Mouse (Mus musculus) forebrain, embryonic 15.5 days (tissue): ENCODE results near the gene Mapk1. TPM values are rescaled to one million over a fixed set of nuclear protein-coding genes. Genes with fewer than 3 reads are reported as not detected.

ENCODE experiments used
- ATAC-seq: fragments of 200-750 bp; cut with Nextera tagmentation; replicated peaks from 2 replicates; pipeline ENCODE4 v1.8.0; 2017; ENCODE audit warnings: mild to moderate bottlenecking, moderate TSS enrichment, moderate library complexity
- H3K27ac ChIP-seq: fragments of 300-500 bp; sonication (generic); replicated peaks from 2 replicates; pipeline ENCODE4 v1.5.1; 2015; ENCODE audit warnings: mild to moderate bottlenecking, inconsistent platforms
- H3K27me3 ChIP-seq: fragments of 300-500 bp; sonication (generic); 2 replicates; pipeline ENCODE4 v1.6.1; 2015; ENCODE audit warnings: inconsistent platforms
- H3K36me3 ChIP-seq: fragments of 300-500 bp; sonication (generic); 2 replicates; pipeline ENCODE4 v1.6.1; 2015; ENCODE audit warnings: mild to moderate bottlenecking, inconsistent platforms
- H3K4me1 ChIP-seq: fragments of 300-500 bp; sonication (generic); 2 replicates; pipeline ENCODE4 v1.6.1; 2015; ENCODE audit warnings: inconsistent platforms
- H3K4me2 ChIP-seq: fragments of 300-500 bp; sonication (generic); replicated peaks from 2 replicates; pipeline ENCODE4 v1.6.1; 2015; ENCODE audit warnings: mild to moderate bottlenecking, inconsistent platforms
- H3K4me3 ChIP-seq: fragments of 300-500 bp; sonication (generic); 2 replicates; pipeline ENCODE4 v1.5.1; 2015; ENCODE audit warnings: mild to moderate bottlenecking, inconsistent platforms
- H3K9ac ChIP-seq: fragments of 300-500 bp; sonication (generic); replicated peaks from 2 replicates; pipeline ENCODE4 v1.6.1; 2015; ENCODE audit warnings: mild to moderate bottlenecking, inconsistent platforms
- H3K9me3 ChIP-seq: fragments of 300-500 bp; sonication (generic); 2 replicates; pipeline ENCODE4 v1.6.1; 2016; ENCODE audit warnings: inconsistent platforms
- WGBS: fragments of 180-500 bp; shearing (Covaris S2); methylation state at CpG from one replicate; pipeline ENCODE4 v1.1.7; 2015; ENCODE audit warnings: mixed read lengths; 5-methylcytosine and 5-hydroxymethylcytosine counted together
- polyA plus RNA-seq: library from polyadenylated mRNA; unstranded; fragments of >200 nt; fragmentation: Nextera tagmentation; extraction: Ambion mirVana; gene quantifications from 2 replicates; pipeline ENCODE4 v1.2.1, GENCODE M21; 2015

Gene Mapk1
- polyA plus RNA-seq, 1 experiment from 2014 or later, result 193 TPM

DNA sequence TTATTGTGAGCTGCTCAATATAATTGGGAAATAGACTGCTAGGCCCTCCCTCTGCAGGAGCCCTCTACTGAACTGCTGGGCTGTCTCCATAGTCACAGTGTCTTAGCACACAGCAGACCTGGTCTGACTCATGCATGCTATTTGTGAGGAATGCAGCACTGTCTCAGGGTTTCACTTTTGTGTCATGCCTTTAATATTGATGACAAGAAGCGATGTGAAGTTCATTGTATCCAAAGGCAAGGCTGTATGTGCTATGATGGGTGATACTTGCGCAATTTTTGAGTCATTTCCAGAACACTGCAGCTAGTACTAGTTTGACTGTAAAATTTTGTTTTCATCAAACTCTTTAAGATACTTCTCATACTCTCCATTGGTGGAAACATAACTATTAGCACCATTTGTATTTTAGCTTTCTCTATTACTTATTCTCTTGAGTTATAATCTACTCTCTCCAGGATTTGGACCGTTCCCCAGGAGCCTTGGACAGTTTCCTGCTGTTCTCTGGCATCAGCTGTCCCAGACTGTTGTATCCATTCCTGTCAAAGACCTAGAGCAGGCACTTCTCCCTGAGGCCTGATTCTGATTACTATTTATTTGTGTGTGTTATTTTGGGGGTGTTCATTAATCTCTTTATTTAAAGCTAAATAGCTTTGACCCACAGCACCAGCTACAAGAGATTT lies 41.4 kb downstream of the Mapk1 start:
- H3K4me3 ChIP-seq, result no peak overlapping the region
- peak overlapping the region; percentile 54; the same call in 1 of the 2 replicates for H3K27ac ChIP-seq
- WGBS, result 80% methylated on average over 3 of the region's 3 CpGs
- H3K4me2 ChIP-seq, result no peak overlapping the region
- peaks cover 49% of the 10 kb centered on the region for H3K36me3 ChIP-seq
- no peaks in the 10 kb centered on the region for H3K27me3 ChIP-seq
- no peak overlapping the region for H3K9ac ChIP-seq
- H3K9me3 ChIP-seq, result no peaks in the 10 kb centered on the region
- ATAC-seq, result no peak
- peaks cover 13% of the 10 kb centered on the region; the same call in 1 of the 2 replicates for H3K4me1 ChIP-seq

DNA sequence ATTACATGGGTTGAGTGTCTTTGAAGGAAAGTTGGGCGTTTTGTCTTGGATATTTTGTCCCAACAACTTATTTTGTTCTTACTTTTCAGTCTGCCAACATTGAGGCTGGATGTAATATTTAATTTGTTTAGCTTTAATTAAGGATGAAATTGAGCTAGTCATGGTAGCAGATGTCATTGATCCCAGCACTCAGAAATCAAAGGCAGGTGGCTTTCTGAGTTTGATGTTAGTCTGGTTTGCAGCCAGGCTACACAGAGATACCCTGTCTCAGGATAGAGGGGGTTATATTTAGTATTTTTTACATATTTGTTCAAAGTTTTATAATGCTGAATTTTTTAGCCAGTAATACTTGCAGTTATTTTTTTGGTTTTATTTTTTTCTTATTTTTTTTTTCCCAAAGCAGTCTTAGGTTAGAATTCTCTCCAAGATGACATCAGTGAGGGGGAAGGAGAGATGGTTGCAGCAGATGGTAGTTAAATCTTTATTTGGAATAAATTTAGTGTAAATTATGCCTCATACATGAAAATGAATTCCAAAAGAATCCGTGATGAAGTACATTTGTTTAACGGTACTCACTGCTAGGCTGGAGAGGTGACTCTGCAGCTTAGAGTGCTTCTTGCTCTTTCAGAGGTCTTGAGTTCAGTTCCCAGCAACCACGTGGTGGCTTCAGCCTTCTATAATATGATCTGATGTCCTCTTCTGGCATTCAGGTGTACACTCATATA lies 47.0 kb downstream of the Mapk1 start:
- Histone ChIP-seq H3K36me3 (peaks cover 40% of the 10 kb centered on the region), H3K4me3 (no peak overlapping the region), H3K9ac (no peak overlapping the region), H3K4me1 (peaks cover 9% of the 10 kb centered on the region; the same call in 1 of the 2 replicates), H3K27ac (peak overlapping the region; percentile 53; the same call in 1 of the 2 replicates), H3K4me2 (no peak overlapping the region), H3K27me3 (no peaks in the 10 kb centered on the region), H3K9me3 (no peaks in the 10 kb centered on the region)
- peak; percentile 79 for ATAC-seq
- WGBS, result 56% methylated on average over 4 of the region's 4 CpGs

DNA sequence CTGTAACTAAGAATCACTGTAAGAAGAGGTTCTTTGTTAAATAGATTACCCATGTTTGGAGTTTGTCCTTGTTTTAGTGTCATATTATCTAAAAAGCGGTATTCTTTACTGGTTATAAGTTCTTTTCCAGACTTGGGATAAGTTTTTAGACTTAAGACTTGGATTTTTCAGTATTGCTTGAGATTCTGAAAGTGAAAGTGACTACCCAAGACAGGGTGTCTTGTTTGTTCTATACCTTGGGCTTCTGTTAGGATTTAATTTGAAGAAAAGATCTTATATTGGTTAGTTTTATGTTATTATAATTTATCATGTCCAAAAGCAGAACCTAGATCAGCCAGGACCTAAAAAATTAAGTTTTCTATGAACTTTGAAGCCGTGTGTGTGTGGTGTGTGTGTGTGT lies 50.6 kb downstream of the Mapk1 start:
- Histone ChIP-seq H3K36me3 (peaks cover 53% of the 10 kb centered on the region), H3K9ac (no peak overlapping the region), H3K4me3 (no peak overlapping the region), H3K27ac (no peak overlapping the region), H3K9me3 (no peaks in the 10 kb centered on the region), H3K4me2 (no peak overlapping the region), H3K27me3 (no peaks in the 10 kb centered on the region), H3K4me1 (peaks cover 9% of the 10 kb centered on the region; the same call in 1 of the 2 replicates)
- over 99% methylated on average over 2 of the region's 2 CpGs for WGBS
- no peak for ATAC-seq

DNA sequence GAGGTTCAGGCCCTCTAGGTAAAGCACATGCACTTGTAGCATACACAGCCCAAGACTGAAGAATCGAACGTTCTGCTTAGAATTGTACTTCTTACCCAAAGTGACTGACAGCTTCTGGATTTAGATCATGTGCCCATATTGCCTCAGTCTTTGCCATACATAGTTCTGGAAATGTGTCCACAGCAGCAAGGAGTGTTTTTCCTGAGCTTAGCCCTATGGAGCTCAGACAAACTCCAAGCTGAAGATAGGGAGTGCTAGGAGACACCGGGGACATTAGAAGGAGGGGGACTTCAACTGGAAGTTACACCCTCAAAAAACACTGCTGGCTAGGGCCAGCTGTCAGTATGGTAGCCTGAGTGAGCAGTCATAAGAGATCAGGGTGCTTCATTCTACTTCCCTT lies 57.5 kb downstream of the Mapk1 start:
- no peak for ATAC-seq
- H3K36me3 ChIP-seq, result peaks cover 63% of the 10 kb centered on the region
- WGBS, result 93% methylated on average over 3 of the region's 3 CpGs

DNA sequence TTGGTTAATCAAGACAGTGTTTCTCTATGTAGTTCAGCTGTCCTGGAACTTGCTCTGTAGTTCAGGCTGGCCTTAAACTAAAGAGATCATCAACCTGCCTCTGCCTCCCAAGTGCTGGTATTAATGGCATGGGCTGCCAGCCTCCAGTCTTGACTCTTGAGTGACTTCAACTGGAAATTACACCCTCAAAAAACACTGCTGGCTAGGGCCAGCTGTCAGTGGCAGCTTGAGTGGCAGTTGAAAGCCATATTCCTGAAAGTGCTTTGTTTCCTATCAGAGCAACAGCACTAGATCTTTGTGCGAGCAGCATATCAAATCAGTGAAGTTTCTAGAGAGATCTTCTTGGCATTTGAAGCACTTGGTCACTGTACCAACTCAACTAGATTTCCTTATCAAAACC lies 58.2 kb downstream of the Mapk1 start:
- no peak overlapping the region for H3K4me2 ChIP-seq
- H3K27ac ChIP-seq, result no peak overlapping the region
- no peaks in the 10 kb centered on the region for H3K27me3 ChIP-seq
- no peaks in the 10 kb centered on the region for H3K9me3 ChIP-seq
- H3K4me1 ChIP-seq, result no peaks in the 10 kb centered on the region
- ATAC-seq, result no peak
- H3K4me3 ChIP-seq, result no peak overlapping the region
- WGBS, result 90% methylated on average over 1 of the region's 1 CpGs
- no peak overlapping the region for H3K9ac ChIP-seq
- peaks cover 56% of the 10 kb centered on the region for H3K36me3 ChIP-seq

More for the DNA sequence above, 57.5 kb downstream of the Mapk1 start:
- Histone ChIP-seq H3K4me1 (no peaks in the 10 kb centered on the region), H3K4me2 (no peak overlapping the region), H3K9me3 (no peaks in the 10 kb centered on the region), H3K9ac (no peak overlapping the region), H3K27me3 (no peaks in the 10 kb centered on the region), H3K27ac (no peak overlapping the region), H3K4me3 (no peak overlapping the region)

DNA sequence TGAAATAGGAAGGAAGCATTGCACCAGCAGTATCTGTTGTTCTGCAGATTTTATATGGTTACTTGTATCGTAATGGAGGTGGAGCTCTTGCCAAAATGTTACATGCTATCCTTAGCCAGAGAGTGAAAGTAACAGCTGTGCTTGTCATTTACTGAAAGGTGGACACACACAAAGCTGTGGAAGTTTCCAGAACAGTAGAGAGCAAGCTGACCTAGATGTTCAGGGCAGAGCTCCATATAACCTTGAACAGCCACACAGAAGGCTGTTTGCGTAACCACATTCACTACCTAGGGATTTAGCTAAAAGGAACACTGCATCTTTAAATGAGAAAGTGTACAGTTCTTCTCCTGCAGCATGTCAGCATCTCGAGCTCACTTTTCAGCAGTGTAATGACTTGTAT lies 61.1 kb downstream of the Mapk1 start:
- Histone ChIP-seq H3K27ac (0 out of 2 replicates have a peak overlapping the region, but pooled peaks have one; percentile 18), H3K9ac (no peak overlapping the region), H3K4me3 (no peak overlapping the region), H3K4me2 (no peak overlapping the region), H3K36me3 (peaks cover 48% of the 10 kb centered on the region), H3K27me3 (no peaks in the 10 kb centered on the region), H3K4me1 (no peaks in the 10 kb centered on the region), H3K9me3 (no peaks in the 10 kb centered on the region)
- 76% methylated on average over 3 of the region's 3 CpGs for WGBS
- no peak for ATAC-seq

DNA sequence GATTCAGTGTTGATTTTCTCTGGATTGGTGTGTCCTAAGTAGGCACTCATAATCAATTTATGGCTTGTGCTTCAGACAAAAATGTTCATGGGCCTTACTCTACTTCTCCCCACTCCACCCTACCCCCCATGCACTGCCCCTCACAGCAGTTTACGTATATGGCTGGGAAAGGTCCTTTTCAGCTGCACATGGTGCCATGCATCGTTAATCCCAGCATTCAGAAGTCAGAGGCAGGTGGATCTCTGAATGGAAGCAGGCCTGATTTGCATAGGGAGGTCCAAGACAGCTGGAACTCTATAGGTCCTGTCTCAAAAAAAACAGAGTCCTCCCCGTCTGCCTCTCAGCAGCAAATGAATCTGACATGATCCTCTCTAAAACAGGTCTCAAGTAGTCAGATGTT lies 62.1 kb downstream of the Mapk1 start:
- Histone ChIP-seq H3K4me2 (no peak overlapping the region), H3K9ac (no peak overlapping the region), H3K27ac (no peak overlapping the region), H3K4me3 (no peak overlapping the region), H3K9me3 (no peaks in the 10 kb centered on the region), H3K4me1 (no peaks in the 10 kb centered on the region), H3K36me3 (peaks cover 38% of the 10 kb centered on the region), H3K27me3 (no peaks in the 10 kb centered on the region)
- WGBS, result 29% methylated on average over 3 of the region's 3 CpGs
- ATAC-seq, result no peak

DNA sequence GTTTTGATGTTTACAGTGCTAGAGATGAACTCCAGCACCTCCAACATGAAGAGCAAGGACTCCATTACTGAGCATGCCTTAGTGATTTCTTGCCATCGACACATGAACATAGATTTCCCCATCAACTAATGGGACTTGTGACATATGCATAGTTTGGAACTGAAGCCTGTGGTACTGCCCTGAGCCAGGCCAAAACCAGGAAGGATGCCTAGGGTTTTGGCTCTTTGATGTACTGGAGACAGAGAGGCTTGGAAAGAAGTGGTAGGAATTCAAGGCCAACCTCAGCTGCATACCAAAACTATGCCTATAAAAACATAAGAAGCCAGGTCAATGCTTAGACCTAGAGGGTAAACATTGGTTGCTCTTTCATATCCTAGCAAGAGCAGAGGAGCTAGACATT lies 66.7 kb downstream of the Mapk1 start:
- Histone ChIP-seq H3K9ac (no peak overlapping the region), H3K27ac (no peak overlapping the region), H3K4me2 (no peak overlapping the region), H3K27me3 (no peaks in the 10 kb centered on the region), H3K36me3 (peaks cover 18% of the 10 kb centered on the region), H3K4me1 (peaks cover 6% of the 10 kb centered on the region), H3K9me3 (no peaks in the 10 kb centered on the region), H3K4me3 (no peak overlapping the region)
- ATAC-seq, result no peak
- 98% methylated on average over 1 of the region's 1 CpGs for WGBS

DNA sequence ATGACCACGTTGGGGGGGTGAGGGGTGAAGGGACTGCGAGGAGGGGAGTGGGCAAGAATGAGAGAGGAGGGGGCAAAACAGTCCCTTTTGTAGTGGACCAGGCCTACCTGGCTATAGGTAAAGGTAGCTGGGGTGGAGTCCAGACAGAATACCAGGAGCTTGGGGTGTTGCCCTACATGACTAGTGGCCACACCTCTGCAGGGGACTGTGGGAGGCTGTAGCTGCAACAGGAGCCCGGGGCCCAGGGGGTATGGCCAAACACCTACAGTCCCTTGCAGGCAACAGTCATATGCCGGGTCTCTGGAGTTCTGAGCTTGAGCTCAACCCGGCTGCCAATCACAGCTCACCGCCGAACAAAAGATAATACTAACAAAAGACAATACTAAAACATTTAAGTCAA lies 68.9 kb downstream of the Mapk1 start:
- Histone ChIP-seq H3K4me1 (peaks cover 18% of the 10 kb centered on the region), H3K4me2 (no peak overlapping the region), H3K36me3 (peaks cover 18% of the 10 kb centered on the region), H3K9ac (no peak overlapping the region), H3K27ac (no peak overlapping the region), H3K27me3 (no peaks in the 10 kb centered on the region), H3K9me3 (no peaks in the 10 kb centered on the region), H3K4me3 (no peak overlapping the region)
- ATAC-seq, result no peak
- 80% methylated on average over 7 of the region's 7 CpGs for WGBS

DNA sequence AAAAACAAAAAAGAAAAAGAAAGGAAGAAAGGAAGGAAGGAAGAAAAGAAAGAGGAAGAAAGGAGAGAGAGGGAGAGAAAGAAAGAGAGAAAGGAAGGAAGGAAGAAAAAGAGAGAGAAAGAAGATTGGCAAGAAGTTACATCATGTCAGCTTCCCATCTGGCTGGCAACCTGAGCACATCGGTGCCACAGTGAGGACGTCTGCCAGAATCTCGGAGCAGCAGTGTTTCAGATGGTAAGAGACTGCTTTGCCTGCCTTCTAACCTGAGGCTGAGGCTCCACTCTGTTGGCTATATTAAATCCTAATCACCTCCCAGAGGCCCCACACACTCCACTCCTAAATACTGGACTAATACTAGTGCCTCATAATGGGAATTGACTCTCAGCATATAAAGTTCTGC lies 70.7 kb downstream of the Mapk1 start:
- Histone ChIP-seq H3K4me2 (no peak overlapping the region), H3K4me1 (peaks cover 18% of the 10 kb centered on the region), H3K9me3 (no peaks in the 10 kb centered on the region), H3K27me3 (no peaks in the 10 kb centered on the region), H3K36me3 (peaks cover 2% of the 10 kb centered on the region), H3K9ac (no peak overlapping the region), H3K27ac (peak overlapping the region; percentile 68), H3K4me3 (no peak overlapping the region)
- ATAC-seq, result no peak; the same call in 1 of the 2 replicates
- WGBS, result 35% methylated on average over 3 of the region's 3 CpGs

DNA sequence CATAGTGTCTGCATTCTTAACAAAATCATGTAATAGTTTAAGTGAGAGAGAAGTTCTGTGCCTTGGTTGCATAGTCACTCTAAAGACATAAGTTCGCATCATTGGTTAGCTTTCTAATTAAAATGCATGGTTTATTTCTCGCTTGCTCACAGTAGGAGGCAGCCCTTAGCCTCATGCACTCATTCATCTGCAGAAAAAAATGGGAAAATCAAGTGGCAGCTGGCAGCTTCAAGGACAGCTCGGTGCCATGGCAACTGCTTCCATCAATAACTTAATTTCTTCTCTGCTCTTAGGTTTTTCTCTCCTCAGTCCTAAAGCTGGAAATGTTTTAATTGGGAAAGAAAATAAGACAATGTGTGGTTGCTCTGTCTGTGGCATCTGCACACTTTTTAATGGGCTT lies 72.4 kb downstream of the Mapk1 start:
- peak overlapping the region; percentile 81 for H3K27ac ChIP-seq
- no peak overlapping the region for H3K4me2 ChIP-seq
- ATAC-seq, result peak; percentile 79
- WGBS, result 14% methylated on average over 3 of the region's 3 CpGs
- H3K4me3 ChIP-seq, result no peak overlapping the region
- no peaks in the 10 kb centered on the region for H3K36me3 ChIP-seq
- no peak overlapping the region for H3K9ac ChIP-seq
- H3K9me3 ChIP-seq, result no peaks in the 10 kb centered on the region
- no peaks in the 10 kb centered on the region for H3K27me3 ChIP-seq
- peaks cover 18% of the 10 kb centered on the region for H3K4me1 ChIP-seq

DNA sequence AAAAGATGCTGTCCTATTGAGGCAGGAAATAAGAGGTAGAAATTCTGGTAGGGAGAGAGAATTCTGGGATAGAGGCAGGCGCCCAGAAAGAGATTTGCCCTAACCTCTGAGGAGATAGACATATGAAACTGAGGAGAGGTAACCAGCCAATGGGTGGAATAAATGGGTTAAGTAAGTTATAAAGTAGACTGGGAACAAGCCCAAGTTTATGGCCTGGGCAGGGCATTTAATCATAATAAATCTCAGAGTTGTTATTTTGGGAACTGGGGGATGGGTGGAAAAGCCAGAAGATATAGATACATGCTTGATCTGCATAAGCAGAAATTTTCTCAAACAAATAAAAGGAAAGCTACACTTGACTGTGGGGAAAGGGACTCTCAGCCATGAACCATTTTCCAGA lies 79.2 kb downstream of the Mapk1 start:
- H3K4me3 ChIP-seq, result no peak overlapping the region
- no peaks in the 10 kb centered on the region for H3K36me3 ChIP-seq
- H3K4me1 ChIP-seq, result no peaks in the 10 kb centered on the region
- no peak for ATAC-seq
- H3K27ac ChIP-seq, result no peak overlapping the region
- no peak overlapping the region for H3K9ac ChIP-seq
- no peak overlapping the region for H3K4me2 ChIP-seq
- H3K27me3 ChIP-seq, result no peaks in the 10 kb centered on the region
- H3K9me3 ChIP-seq, result no peaks in the 10 kb centered on the region
- 74% methylated on average over 1 of the region's 1 CpGs for WGBS
